Mouse (Mus musculus): ENCODE results near the gene Ints1.

DNA sequence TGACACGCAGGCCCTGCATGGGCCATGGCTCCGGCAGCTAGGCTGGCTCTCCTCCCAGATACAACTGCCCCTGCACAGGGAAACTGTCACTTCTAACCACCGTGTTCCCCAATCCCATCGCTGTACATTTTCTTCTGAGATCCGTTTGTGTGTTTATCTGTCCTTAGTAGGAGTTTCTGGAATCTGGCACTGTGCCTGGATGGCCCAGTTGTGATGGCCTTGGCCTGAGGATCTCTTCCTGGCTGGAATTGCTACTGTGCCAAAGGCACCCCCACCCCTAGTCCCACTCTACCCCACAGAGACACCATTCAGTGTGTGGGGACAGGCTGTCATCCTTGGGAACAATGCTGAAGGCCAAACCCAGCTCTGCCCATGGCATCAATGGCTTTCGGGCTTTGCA lies 40.5 kb upstream of the Ints1 start:
- TF ChIP-seq HCFC1 (IDR thresholded peaks at IDR 0.05; ENCODE audit: borderline replicate concordance, insufficient read depth, low read length) (no peak), ZC3H11A (IDR thresholded peaks at IDR 0.05; ENCODE audit: borderline replicate concordance, low read depth, low read length) (no peak), MAFK (IDR thresholded peaks at IDR 0.05; ENCODE audit: insufficient read depth, low read depth, low read length) (no peak)

Measured in ES-E14 (cell line).